Mouse (Mus musculus) E14TG2a.4 (cell line): ENCODE measurements at regions not wholly inside any gene's neighbourhood (a gene's known extent, or its start where the extent isn't known, plus 50 kb on each side); places are given as distances from the start of the nearest gene placed in this dataset.

Experiments used
- CTCF ChIP-seq: conservative IDR thresholded peaks from 2 replicates; pipeline ENCODE4 v1.5.1; 2014; ENCODE audit warnings: low read length
- NANOG ChIP-seq: IDR thresholded peaks from 2 replicates; pipeline ENCODE4 v1.6.1; 2014; ENCODE audit warnings: borderline replicate concordance, low read length, mixed read lengths
- POU5F1 ChIP-seq: IDR thresholded peaks from 2 replicates; pipeline ENCODE4 v1.6.1; 2014; ENCODE audit warnings: low read length, borderline replicate concordance

- TF ChIP-seq CTCF, result no peak
- no peak for TF ChIP-seq POU5F1
- no peak for TF ChIP-seq NANOG
These were observed 61.8 kb upstream of the Gm10295 start for GRCm38 (mm10) chr7:71413121-71413520.
